Mouse (Mus musculus) CH12F3 (cell line): Measurements from ENCODE around the gene Fgfr2.

Experiments used
- in situ Hi-C: fragments of 300-500 bp; cut with MboI; formaldehyde crosslinking; loops from 2 replicates; pipeline ENCODE4 v1.14.3; 2020; ENCODE audit warnings: low sequenced_read_pairs

Gene Fgfr2

DNA sequence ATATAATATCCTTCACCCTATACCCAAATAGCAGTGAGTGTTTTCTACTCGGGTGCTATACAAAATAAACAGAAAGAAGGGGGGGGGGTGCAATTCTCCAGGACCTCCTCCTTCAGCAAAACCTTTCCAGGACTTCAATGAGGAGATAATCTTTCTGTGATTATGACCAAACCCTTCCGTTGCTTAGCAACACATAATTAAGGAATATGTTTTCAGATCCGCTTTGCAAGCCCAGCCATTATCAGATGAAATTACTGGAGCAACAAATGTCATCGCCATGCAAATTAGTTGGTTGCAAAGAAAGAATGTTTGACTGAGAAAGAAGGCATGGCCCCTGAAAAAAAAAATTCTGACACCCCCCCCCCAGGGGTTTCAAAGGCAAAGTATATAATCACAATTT lies 111.5 kb downstream of the Fgfr2 start:
- in situ Hi-C loops = no loop called here

DNA sequence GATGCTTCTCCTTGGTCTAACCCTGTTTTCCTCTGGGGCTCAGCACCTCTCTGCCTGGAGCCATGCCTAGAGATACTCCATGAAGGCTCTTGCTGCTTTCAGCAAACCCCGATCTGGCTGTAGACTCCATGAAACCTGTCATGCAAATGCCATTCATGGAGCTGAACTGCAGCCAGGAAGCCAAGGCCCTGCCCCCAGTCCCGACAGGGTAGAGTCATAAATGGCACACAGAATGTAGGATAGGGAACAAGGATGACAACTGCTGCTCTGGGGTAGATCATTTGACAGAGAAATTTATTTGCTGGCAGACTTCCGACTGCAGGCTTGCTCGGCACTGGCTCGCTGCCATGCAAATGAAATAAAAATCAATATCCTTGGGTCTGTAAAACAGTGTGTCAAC lies 112.0 kb downstream of the Fgfr2 start:
- in situ Hi-C loops = no loop called here

DNA sequence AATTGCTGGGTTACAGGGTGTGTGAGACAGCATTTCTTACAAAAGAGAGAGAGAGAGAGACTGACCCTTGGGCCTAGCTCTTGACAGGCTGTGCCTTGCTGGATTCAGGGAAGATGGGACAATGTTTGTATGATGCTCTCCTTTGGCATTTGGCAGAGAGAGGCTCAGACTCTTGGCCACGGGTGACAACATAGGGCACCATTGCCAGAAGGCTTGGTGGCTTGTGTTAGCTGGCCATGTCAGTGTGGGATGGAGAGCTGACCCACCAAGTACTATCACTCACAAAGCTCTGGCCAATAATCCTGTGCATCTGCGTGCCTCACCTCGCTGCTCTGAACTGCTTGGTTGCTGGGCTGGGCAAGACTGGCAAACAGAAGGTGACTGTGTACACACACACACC lies 112.7 kb downstream of the Fgfr2 start:
- in situ Hi-C loops = no loop called here

DNA sequence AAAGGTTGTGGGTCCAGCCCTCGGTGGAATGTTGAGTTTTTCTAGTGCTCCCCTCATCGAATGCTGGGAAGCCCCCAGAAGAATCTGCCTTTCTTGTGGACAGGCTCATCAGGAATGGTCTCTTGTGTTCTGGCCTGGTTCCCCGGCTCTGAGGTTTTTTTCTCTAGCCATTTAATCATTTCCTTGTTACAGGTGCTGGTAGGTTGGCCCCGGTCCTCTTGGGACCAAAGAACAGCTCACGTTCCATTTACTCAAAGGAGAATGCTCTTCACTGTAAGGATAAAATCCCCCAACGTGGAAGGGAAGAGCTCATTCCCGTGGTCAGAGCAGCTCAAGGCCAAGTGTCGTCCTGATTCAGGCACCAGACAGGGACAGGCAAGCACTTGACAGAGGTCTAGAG lies 113.5 kb downstream of the Fgfr2 start:
- in situ Hi-C loops = no loop called here

DNA sequence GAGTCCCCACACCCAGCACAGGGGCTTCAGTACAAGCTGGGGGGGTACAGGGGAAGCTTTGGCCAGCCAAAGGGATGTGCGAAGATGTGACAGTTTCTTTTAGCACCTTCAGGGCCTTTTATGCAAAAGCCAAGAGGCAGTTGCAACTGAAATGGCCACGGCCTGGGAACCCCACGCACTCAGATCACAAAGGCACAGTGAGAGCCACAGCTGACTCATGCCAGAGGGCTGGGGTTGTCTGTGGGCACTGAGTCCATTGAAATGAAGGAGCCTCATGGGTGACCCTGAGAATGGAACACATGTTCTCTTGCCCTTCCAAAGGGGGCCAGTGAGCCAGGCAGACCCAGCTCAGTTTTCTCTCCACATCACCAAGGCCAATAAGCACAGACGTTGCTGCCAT lies 114.5 kb downstream of the Fgfr2 start:
- in situ Hi-C loops = no loop called here

DNA sequence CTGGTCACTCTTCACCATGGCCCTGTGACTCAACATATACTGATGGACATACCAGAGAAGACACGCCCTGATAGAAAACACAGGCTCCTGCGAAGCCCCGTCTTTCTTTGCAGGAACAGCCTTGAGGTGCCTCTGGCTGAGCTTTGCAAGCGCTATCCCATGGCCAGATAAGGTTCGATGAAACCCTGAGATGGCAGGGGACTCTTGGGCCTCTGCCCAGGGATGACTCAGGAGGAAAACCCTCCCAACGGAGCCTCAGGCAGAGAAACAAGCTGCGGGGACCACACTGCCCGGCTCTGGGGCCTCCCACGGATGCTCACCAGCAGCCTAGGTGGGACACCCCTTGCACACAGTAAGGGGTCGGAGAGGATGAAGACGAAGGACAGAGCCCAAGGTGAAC lies 115.8 kb downstream of the Fgfr2 start:
- in situ Hi-C loops = no loop called here

DNA sequence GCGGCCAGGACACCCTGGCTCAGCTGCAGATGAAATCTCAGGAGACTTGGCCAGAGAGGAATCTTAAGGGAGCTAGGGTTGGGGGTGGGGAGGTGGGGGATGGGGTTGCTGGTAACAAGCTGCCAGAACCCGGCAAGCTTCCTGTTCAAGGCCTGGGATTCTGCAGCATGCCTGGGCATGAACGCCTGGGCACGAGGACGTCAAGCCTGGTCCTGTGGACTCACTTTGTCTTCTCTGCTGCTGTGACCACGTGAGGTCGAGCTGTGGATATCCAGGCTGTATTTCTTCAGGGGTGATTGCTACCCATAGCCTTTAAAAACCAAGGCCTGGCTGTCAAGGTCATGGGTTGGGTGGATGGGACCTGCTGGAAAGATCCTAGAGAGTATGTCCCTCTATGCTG lies 117.4 kb downstream of the Fgfr2 start:
- in situ Hi-C loops = no loop called here

DNA sequence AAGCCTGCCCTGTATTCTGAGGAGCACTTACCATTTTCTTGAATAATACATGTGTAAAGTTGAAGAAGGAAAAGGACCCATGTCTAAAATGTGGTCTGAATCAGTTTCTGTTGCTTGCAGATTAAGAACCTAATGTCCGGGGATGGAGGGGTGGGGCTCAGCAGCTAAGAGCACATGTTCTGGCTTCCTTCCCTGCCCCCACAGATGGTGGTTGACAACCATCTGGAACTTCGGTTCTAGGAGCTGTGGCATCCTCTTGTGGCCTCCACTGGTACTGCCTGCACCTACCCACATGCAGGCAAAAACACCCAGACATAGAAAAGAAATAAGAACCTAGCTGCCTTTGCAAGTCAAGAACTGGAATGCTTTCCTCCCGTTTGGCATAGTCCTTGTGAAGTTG lies 119.7 kb downstream of the Fgfr2 start:
- in situ Hi-C loops = no loop called here

DNA sequence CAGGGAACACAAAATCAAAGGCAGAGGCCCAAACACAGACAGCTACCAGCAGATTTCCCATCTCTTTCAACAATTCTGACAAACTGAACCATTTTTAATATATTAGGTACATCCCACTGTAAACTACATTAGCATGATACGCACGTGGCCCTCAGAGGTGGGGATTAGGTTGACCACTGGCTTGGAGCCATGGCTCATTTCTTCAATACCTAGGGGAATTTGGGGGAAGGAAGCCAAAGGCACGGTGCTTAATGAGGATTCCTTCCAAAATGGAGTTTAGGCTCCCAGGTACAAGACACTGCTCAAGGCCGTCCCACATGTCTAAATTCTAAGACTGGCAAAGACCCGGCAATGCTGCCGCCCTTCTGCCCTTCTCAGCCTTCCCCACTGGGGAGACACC lies 120.9 kb downstream of the Fgfr2 start:
- in situ Hi-C loops = no loop called here

DNA sequence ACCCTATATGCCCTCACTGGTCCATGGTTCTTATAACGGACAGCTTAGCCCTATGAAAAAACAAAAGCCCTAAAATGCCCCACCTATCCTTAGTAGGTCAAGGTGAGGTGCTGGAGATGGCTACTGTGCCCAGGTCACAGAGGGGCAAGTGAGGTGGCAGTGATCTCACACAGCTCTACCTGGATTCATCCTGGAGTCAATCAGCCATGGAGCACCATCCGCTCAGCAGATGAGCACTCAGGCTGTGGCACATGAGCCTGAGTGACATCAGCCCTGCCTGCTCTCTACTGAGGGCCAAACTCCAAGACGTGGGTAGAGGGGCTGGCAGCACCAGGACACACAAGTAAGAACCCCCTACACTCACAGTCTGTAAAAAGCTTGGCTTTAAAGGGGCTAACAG lies 121.8 kb downstream of the Fgfr2 start:
- in situ Hi-C loops = no loop called here

DNA sequence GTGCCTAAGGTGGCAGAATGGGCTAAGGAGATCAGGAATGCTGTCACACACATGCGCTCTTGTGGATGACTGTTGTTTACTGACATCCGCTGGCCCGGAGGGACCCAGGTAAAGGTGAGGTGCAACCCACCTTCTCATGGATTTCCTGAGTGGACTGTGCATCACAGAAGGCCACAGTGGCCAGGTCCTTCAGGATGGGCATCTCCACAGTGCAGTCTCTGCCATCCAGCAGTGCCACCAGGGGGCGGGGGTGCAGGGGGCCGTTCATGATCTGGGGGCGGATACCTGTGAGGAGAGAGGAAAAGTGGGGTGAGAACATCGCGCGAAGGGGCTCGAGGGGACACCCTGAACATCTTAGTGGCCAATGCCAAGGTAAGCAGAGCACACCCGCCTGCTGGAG lies 124.1 kb downstream of the Fgfr2 start:
- in situ Hi-C loops = loop anchor here (5.0 kb wide), 1 partner anchor 347 kb away; no protein-coding TSS in a partner anchor

DNA sequence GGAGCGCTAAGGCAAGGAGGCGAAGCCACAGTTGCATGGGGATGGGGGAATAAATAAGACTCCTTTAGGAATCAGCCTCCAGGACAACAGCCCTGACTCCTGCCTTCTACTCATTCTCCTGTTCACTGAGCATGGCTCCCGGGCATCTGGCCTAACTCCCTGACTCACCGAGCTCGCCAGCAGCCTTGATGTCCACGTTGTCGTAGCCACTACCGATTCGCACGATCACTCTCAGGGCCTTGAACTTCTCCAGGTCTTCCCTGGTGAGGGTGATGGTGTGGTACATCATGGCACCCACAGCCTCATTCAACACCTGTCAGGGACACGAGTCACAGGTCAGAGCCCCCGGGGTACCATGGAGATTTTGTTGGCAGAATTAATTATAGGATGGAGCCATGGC lies 124.5 kb downstream of the Fgfr2 start:
- in situ Hi-C loops = loop anchor here (5.0 kb wide), 1 partner anchor 346 kb away; no protein-coding TSS in a partner anchor

DNA sequence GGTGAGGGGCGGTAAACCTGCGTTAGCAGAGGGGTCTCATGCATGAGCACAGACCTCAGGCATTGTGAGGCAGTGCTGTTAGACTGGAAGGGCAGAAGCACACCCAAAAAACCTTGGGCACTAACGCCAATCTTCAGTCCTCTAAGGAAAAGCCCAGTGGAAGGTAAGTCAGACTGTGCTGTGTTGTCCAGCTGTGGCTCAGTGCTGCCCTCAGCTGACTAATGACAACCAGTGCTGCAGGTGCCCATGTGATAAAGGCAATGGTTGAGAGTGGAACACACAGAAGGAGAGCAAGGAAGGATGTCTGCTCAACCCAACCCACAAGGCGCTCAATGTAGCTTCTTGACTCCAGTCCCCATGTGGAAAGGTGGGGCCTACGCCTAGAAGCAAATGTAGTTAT lies 126.8 kb downstream of the Fgfr2 start:
- in situ Hi-C loops = loop anchor here (5.0 kb wide), 1 partner anchor 344 kb away; no protein-coding TSS in a partner anchor

DNA sequence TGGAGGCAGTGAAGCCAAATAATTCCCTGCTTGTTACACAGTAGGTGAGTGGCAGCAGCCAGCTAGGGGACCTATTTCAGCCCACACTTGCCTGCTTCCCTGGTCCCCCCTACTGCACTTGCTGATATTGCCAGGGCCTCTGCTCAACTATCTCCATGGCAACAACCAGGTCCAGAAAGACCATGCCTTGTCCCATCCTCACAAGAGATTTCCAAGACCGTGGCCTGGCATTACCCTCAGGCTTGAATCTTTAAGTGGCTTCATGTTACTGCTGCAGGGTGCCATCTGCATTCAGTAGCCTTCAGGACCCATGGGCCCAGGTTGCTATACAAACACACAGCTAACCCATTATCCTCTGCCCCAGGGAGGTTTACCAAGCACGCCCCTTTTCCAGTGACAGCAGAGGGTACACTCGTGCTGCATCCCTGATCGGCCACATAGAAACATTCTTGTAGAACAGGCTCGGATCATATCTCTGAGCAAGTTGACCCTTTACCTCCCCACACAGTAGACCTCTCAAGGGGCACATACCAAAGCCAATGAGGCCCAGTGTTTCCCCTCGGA lies 128.4 kb downstream of the Fgfr2 start:
- in situ Hi-C loops = loop anchor here (5.0 kb wide), 1 partner anchor 342 kb away; no protein-coding TSS in a partner anchor

DNA sequence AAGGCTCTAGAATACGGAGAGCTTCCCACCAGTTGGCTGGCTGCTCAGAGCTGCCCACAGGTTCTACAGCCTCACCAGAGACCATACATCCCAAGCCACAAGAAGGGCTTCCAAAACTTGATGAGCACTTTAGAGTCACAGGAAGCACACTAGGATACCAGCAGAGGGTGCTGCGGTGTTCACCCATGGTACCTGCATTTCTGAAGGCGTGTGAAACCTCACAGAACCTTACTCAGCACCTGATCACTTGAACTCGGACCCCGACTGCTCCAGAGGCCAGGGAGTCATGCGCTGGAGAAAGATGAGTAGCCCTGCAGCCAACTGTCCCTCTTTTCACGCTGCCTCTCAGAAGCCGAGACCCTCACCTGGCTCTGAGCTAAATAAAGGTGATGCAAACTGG lies 129.0 kb downstream of the Fgfr2 start:
- in situ Hi-C loops = no loop called here

DNA sequence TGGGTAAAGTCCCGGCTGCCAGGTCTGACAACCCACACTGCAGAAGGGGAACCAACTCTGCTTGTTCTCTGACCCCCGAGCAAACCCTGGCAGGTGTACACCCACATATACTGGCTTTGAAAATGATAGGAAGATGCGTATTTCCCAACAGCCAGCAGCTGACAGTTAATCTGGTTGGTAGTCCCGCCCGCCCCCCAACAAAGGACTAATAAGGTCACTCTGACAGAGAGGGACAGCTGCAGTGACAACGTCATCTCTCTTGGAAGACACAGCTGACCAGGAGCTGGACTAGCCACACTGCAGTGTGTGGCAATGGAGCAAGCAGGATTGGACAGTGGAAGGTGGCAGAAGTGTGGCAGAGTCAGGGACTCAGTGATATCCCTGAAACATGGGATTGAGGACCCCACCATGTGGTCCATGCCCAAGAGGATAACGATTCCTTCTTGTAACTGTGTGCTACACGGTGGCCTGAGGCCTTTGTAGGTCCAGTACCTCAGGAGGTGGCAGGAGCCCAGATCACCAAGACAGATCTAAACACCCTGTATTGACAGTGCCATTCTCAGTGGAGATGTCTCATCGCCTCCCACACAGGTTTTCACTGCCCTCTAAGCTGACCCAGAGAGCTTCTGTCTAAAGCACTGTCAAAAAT lies 130.1 kb downstream of the Fgfr2 start:
- in situ Hi-C loops = no loop called here

DNA sequence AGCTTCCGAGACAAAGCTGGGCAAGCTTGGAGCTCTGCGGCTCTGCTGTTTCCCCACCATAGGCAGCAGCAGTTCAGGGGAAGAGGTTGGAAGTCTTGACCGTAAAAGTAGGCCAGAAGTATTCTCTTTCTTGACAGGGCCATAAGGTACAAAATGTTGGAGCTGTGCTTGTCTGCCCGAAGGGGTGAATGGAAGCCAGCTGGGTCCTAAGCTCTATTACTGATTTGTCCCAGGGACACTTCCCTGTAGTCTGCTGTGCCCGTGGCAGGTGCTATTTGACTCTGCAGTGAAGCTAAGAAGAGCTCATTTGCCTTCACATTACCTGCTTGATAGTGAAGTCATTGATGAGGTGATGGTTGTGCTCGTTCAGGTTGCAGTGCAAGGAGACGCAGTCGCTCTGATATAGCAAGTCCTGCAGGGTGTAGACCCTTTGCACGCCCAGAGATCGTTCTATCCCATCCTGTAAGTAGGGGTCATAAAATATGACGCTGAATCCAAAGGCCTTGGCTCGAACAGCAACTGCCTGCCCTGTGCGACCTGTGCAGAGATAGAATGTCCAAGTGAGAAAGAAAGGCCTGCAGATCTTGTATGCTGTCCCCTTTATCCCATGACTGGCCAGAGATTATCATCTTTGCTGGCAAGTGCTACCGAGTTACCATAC lies 131.8 kb downstream of the Fgfr2 start:
- in situ Hi-C loops = no loop called here

DNA sequence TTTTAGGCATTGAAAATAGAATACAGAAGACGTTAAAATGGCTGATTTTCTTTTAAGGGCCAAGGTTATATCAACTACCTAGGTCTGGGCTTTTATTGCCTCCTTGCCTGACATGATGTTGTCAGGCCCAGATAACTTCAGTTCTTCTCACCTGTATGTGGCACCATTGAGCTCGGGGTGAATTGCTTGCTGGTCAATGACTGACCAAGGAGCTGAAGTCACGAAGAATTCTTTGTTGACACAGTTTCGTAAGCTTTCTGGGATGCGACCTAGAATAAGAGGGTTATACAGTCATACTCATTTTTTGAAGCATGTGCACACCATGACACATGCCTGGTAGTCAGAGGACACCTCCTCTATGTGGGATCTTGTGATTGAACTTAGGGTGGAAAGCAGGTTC lies 133.3 kb downstream of the Fgfr2 start:
- in situ Hi-C loops = no loop called here

DNA sequence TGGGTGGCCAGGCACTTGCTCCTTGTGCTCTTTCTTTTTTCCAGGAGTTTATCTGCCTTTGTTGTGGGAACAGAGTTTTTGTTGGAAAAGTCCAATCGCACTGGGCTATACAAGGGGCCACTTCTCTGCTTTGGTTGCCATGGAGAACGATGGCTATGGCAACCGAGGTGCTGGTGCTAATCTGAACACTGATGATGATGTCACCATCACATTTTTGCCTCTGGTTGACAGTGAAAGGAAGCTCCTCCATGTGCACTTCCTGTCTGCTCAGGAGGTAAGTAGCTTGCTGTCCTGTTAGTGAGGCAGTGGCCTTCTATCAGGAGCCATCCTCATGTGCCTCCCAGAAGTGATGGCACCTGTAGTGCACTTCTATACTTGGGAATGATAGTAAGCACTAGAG lies 140.5 kb downstream of the Fgfr2 start:
- in situ Hi-C loops = no loop called here

DNA sequence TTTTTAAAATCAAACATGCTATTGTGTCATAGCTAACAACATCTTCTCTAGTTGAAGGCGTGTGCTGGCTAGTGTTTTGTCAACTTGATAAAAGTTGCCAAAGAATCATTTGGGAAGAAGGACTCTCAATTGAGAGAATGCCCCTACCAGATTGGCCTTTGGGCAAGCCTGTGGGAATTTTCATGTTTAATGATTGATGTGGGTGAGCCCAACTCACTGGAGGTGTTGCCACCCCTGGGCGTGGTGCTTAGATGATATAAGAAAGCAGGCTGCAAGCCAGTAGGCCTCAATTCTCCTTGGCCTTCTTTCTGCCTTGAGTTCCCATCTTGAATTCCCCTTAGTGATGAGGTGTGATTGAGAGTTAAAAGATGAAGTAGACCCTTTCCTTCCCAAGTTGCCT lies 145.2 kb downstream of the Fgfr2 start:
- in situ Hi-C loops = no loop called here

DNA sequence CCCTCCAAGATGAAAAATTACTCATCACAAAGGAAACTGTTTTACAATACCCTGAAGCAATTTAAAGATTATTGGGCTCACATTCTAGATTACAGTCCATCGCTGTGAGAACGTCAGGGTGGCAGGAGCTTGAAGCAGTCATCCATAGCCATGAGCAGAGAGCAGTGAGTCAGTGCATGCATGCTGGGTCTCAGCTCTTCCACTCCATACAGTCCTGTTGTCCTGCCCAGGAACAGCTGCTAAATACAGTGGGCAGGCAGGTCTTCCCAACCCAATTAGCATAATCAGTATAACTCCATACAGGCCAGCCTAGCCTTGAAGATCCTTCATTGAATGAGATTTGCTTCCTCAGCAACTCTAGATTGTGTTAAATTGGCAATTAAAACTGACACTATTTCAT lies 147.1 kb downstream of the Fgfr2 start:
- in situ Hi-C loops = no loop called here

DNA sequence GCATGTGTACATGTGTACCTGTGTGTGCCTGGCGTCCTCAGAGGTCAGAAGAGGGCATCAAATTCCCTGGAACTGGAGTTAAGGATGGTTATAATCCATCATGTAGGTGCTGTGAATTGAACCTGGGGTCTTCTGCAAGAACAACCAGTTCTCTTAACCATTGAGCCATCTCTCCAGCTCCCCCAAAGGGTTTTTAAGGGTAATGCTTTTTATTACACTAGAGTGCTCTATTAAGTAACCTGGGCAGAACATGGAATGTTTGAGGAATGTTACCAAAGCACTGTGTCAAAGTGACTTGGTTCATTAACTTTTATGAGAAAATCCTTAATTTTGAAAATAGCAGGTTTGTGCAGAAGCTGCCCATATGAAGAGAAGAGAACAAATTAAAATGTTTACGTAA lies 151.1 kb downstream of the Fgfr2 start:
- in situ Hi-C loops = no loop called here
